Mouse (Mus musculus): ENCODE measurements around the gene Hibadh.
"Not testable (repeated sequence)": the region's sequence is repeated elsewhere in the genome, so short reads cannot be mapped to it uniquely, and the experiment has no call there.

Hibadh gene

DNA sequence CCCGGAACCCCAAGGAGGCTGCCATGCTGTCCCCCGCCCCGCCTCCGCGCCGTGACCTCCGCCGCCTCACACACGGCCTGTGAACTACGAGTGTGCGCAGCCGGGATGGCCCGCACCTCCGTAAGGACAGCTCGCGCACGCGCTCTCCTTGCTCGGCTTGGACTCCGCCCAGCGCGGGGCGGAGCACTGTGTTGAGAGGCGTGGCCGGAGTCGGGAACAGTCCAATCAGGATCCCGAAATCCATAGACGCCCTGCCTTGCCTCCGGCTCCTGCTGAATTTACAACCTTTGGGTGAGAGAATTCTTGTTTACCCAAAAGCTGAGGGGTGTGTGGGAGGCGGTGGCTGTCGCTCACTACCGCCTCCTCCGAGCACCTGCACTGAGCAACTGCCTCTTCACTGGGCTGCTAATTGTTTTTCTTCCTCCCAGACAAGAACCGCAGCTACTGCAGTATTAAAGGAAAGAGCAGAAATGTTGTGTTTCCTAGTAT lies at the start of gene Hibadh:
Gene Hibadh, minus strand, starts transcription at position 166 of the 489 bp plus-strand sequence.
- peak; percentile 100 for DNase-seq (ENCODE audit: low read depth)

DNA sequence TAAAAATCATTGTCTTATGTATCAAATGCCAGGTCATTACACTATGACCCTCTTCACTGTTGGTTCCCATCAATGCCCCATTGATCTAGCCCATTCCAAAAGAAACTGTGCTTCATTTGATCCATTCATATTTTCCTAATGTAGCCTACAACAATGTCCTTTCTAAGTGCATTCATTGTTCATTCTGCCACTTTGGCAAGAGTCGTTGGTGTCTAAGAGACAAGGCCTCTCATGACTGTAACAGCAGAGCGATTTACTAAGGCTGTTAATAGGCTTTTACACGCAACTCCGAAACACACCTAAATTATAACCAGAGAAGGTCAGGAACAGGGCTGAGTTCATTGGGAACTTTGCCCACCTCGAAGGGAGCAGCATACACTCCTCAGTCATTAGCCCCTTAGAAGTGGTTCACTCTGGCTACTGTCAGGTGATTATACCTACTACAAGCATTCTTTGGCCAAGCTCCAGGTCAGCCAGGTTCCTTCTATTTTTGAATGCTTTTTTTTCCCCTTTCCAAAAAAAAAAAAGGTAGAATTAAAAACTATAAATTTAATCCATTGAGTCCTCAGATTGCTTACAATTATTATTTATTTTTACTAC lies 46.8 kb upstream of the Hibadh start:
- no peak for DNase-seq (ENCODE audit: low read depth)

DNA sequence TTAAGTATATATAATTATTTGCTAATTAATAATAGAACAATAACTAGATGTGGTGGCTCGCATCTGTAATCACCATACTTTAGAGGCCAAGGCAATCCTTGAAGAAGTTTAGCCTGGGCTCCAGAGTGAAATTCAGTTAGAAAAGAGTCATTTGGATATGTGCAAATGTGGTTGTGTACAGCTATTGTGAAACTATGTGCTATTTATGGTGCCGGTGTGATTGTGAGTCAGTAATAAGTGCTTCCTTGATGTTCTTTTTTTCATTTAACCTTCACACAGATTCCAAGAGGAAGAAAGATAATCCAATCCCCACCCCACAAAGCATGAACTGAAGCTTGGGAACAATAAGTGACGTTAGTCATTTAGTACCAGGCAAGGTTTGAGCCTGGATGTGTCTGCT lies 42.4 kb upstream of the Hibadh start:
- no peak for DNase-seq (ENCODE audit: low read depth)

DNA sequence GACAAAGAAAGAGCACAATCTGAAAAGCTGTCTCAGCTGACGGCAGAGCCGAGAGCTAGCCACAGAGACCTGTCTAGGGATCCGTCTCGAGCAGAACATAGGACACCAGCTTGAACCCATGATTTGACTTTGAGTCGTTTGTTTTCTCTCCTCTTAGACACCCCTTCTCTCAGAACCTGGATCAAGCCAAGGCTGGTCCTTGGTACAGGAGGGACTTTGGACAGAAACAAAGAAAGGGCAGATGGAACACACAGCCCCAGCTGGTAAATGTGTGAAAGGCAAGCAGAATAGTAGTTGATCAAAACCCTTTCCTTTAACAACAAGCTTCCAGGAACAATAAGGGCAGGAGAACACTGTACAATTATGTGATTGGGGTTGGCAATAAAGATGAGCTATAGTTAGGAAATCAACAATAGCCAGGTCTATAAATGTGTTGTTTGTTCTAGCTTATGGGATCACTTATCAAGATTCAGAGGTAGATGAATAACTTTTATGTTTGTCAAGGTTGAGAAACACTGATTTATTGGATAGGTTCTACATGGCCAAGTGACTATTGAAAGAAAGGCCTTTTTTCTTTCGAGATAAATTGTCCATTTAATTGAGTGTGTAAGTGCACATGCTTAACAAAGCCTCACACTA lies 41.8 kb upstream of the Hibadh start:
- DNase-seq (ENCODE audit: low read depth), result no peak

DNA sequence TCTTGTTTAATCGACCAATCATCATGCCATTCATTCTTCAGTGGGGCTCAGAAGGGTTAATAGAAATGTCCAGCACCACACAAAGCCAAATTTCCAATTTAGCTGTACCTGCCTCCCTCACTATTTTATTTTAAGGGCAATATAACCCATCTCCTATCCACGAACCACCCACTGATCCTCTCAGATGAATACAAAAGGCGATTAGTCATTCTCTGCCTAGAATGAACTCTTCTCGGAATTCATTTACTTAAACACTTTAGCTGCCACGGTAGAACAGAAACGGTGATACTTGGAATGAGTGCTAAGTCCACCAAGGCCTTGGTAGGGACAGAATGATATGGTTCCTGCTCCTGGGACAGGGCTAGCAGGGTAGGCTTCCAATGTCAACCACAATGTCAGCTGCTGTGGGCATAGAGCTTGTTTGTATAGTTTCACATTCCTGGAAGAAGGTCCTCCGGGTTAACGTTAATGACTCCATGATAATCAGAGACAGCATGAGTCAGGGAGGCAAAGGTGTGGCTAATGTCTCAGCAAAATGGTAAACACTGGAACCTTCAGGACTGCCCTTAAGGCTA lies 40.4 kb upstream of the Hibadh start:
- no peak for DNase-seq (ENCODE audit: low read depth)

DNA sequence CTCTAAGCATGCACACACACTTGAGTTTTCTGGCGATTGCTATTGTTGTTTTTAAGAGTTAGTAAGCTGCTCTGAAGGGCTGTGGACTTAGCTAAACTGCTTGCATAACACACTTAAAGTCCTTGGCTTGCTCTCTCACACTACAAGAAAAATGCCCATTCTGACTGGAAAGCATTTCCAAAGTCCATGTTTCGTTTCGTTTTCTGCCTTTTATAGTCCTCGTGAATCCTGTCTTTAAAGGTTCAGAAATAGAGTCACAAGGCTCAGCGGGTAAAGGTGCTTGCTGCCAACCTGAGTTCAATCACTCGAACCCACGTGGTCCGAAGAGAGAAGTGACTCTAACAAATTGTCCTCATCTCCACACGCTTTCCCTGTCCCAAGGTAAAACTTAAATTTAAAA lies 39.4 kb upstream of the Hibadh start:
- DNase-seq (ENCODE audit: low read depth), result peak; percentile 30

DNA sequence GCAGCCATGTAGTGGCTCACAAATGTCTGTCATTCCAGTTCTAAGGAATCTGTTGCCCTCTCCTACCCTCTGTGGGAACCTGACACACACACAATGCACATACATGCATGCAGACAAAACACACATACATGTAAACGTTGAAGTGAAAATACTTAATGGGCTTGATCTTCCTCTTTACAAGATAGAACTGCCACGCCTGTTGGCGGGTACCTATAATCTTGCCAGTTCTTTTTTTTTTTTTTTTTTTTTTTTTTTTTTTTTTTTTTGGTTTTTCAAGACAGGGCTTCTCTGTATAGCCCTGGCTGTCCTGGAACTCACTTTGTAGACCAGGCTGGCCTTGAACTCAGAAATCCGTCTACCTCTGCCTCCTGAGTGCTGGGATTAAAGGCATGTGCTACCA lies 37.3 kb upstream of the Hibadh start:
- DNase-seq (ENCODE audit: low read depth), result not testable (repeated sequence)

DNA sequence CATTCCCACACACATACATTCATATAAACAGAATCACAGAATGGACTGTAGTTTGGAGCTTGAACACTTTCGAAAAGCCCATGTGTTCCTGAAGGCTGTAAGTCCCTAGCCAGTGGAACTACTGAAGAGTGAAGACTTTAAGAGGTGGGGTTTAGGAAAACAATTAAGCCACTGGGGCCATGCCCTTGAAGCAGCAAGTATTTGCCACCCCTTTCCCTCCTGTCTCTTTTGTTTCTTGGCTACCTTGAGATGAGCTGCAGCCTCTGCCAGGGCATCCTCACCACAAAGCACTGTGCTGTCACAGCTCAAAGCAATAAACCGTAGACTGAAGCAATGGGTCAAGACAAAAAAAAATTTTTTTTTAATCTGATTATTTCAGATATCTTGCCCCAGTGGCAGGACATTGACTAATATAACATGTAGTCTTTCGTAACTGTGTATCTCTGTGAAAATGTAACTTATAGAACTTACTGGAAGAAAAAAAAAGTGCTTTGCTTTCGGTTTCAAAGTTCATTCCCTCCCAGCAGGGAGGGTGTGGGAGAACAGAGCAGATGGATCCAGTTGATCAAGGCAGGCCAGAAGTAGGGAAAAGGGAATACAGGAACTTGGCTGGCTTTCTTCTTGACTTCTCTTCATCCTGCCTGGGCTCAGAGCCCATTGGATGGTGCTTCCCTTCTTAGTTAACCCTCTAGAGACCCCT lies 35.2 kb upstream of the Hibadh start:
- DNase-seq (ENCODE audit: low read depth), result peak; percentile 57

DNA sequence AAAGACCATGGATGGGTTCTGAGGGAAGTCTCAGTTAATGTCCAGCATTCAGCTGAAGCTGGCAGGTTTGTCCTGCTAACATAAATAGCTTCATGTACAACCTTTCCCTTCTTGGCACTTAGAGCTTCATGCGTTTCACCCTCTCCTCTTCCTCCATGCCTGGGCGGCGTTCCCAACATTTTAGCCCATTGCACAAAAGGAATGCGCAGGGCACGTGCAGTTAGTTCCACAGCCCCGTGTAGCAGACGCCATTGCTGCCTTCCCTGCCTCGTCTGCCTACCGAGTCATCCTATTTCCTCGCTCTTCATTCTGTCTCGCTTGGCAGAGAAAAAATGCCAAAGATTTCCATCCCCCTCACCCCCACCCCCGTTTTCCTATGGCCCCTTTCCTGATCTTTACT lies 34.4 kb upstream of the Hibadh start:
- no peak for DNase-seq (ENCODE audit: low read depth)

DNA sequence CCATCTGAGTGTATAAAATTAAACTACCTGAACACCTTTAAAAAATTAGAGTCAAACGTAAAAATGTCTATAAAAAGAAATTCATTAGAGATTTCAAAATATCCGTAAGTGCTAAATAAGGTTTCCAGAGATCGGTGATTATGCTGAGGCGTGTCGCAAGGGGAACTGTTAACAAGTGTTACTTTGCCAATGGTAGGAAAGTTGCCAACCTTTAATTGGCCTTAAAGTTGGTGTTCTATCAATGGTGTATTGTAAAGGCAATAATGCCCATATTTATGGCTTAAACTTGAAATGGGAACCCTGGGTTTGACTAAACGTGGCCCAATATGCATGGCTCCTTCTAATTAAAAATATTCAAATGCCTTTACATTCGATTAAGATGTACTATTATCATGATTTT lies 33.5 kb upstream of the Hibadh start:
- no peak for DNase-seq (ENCODE audit: low read depth)

DNA sequence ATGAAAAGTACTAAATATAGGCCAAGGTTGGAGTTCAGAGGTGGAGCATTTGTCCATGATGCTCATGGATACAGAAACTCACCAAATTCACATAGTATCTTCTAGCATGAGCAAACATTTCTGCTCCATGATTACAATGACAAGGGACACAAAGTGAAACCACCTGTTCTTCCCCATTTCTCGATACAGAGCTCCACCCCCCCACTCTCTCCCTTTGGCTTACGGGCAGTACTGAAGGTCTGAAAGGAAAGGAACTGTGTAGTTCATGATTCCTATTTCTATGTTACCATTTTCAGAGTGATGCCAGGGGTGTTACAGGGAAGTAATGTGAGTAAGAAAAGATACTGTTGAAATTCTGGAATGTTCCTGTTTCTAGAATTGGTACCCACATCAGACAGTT lies 32.4 kb upstream of the Hibadh start:
- no peak for DNase-seq (ENCODE audit: low read depth)

DNA sequence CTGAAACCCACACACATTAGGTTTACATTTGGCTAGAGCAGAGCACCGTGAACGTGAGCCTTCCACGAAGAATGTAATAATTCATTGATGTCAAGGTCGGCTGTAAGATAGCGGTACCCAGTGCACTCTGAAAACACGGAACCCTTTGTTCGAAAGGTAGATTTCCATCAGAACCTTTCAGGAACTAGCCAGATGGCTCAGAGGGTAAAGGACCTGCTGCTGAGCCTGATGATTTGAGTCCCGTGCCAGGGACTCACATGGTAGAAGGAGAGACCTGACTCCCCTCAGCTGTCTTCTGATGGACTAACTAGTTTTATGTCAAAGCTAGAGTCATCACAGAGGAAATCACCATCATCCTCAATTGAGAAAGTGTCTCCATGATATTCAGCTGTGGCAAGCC lies 31.6 kb upstream of the Hibadh start:
- no peak for DNase-seq (ENCODE audit: low read depth)

DNA sequence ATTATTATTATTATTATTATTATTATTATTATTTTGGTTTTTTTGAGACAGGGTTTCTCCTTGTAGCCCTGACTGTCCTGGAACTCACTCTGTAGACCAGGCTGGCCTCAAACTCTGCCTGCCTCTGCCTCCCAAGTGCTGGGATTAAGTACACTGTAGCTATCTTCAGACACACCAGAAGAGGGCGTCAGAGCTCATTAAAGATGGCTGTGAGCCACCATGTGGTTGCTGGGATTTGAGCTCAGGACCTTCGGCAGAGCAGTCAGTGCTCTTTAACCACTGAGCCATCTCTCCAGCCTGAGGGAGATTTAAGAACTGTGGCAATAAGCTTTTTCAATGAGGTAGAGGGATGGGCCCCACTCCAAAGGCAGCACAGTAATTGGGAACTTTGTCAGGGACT lies 29.7 kb upstream of the Hibadh start:
- not testable (repeated sequence) for DNase-seq (ENCODE audit: low read depth)

DNA sequence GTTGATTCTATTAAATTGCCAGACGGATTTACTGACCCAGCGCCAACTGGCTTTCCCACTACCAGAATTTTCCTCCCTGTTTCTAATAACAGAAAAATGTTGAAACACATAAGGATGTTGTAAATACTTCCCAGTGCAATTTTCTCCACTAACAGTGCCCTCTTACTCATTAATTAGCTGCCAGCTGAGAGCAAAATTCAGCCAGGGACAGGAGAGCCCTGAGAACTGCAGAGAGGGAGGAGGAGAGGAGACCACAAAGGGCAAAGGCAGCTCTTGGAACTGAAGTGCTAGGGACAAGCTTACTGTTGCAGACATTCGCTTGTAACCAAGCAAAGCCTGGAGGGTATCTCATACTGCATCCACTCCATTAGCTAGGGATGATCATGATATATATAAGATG lies 27.5 kb upstream of the Hibadh start:
- DNase-seq (ENCODE audit: low read depth), result no peak

DNA sequence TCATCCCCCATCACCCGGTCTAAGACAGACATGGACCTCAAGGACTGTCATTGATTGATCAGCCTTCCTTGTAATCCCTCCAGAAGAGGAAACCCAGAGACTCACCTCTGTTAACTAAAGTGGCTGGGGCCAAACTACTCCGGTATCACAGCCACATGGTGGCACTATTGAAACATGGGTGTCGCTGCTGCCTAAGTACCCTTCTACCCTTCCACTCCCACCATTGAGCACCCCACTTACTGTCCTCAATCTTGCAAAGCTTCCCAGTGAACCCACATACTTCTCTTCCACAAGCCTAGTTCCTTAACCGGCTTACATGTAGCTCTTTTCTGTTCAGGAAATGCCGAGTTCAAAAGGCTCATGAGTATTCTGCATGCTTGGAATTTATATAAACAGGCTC lies 22.8 kb upstream of the Hibadh start:
- DNase-seq (ENCODE audit: low read depth), result peak; percentile 41

DNA sequence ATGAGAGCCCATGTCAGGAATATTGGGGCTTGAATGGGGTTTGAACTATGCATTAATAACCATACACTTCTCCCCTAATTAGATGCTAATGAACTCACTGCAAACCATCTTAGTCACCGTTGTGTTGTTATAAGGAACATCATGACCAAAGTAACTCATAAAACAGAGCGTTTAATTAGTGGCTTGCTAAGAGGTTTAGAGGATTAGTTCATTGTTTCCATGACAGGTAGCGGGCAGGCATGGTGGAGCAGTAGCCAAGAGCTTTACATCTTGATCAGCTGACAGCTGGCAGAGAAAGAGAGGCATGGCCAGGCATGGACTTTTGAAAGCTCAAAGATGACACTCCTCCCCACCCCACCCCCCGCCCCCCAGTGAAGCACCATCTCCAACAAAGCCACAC lies 15.1 kb upstream of the Hibadh start:
- DNase-seq (ENCODE audit: low read depth), result no peak

DNA sequence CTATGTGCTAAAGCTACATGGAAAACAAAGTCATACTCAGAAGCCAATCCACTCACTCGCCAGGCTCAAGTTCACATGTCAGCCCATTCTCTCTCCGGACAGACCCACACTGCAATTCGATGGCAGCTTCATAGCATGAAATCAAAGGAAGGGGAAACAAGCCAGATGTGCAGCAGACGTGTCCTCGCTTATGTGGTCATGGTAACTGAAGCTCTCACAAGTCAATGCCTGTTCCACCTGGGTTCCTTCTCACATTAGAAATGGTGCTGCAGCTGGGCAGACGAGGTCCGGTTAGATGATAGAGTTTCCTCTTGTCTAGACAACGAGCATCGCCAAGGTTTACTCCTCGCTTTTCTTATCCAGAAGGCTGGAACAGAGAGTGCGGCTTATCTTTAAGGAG lies 8.6 kb upstream of the Hibadh start:
- no peak for DNase-seq (ENCODE audit: low read depth)

DNA sequence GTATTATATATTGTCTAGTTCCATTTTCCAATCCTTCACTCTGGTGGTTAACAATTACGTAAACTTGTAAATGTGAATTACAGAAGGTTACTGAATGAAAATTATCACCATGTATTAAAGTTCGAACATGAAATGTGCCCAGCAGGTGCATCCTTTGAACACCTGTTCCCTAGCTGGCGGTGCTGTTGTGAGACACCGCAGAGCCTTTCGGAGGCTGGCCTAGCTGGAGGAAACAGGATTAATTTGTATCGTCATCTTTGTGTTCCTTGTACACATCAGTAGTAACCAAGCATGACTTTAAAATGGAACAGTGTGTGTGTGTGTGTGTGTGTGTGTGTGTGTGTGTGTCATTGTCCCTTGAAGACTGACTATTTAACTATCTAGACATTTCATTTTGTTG lies 7.8 kb upstream of the Hibadh start:
- no peak for DNase-seq (ENCODE audit: low read depth)

DNA sequence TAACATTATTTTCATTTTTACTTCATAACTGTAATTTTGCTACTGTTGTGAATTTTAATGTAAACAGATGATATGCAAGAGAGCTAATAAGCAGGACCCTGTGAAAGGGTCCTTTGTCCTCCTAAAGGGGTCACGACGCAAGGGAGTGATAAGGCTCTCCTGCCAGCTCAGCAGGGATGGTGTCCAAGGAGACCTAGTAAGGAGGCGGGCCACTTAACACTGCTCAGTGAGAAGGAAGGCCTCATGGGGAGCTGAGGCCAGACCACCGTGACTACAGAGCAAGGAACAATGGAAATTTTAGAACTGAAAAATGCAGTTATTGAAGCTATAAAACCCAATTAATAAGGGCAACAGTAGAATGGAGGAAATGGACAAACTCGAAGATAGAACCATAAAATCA lies 5.7 kb upstream of the Hibadh start:
- DNase-seq (ENCODE audit: low read depth), result no peak

DNA sequence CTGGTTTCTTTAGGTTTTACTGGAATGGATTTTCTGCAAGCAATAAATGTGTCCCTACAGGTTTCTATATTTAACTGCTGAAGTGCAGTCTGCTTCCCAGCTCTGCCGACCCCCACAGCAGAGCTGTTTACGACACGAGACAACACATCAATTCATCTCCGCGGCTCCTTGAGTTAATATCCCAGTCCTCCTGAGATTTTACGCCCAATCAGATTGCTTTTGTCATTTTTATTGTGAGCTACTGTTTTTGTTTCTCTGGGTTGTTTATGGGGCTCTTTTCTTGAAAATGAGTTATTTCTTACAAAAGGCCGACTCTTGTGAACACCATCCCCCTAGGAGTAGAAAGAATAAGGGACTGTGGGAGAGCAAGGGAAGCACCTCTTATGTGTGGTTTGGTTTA lies 2.0 kb upstream of the Hibadh start:
- no peak for DNase-seq (ENCODE audit: low read depth)

DNA sequence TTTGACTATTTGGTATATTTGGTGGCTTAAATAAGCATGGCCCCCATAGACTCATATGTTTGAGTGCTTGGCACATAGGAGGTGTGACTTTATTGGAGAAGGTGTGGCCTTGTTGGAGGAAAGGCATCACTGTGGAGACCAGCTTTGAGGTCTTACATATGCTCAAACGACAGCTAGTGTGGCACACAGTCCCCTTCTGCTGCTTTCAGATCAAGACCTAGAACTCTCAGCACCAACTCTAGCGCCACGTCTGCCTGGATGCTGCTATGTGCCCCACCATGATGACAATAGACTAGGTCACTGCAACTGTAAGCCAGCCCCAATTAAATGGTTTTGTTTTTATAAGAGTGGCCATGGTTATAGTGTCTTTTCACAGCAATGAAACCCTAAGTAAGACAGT lies 887 bp upstream of the Hibadh start:
- no peak for DNase-seq (ENCODE audit: low read depth)

DNA sequence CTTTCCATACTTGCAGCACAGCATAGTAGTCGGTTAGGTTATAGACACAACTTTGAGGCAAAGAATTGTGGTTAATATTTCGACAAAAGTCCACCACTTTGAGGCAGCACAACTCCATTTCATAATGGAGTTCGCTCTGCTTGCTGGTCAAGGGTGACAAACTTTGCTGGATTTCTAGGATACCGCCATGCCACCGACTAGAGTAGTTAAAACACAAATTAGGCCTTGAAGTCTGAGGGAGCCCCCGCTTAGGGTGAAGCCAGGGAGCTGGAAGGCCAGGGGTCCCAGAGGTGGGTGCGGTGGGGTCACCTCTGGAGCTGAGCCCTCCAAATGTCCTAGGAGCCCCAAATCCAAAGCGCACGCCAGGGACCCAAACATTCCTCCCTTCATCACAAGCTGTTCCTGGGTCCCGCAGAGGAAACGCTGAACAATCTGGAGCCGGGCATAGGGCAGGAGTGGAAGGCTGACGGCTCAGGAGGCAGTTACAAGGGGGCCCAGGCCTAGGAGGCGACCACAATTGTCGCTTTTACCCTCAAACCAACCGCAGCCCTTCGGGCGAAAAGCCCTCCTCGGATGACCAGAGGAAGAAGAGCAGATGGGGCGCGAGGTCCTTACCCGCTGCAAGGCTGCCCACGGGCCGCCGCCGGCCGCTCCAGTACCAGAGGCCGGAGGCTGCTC lies 504 bp downstream of the Hibadh start:
- DNase-seq (ENCODE audit: low read depth), result peak; percentile 63
